Mouse (Mus musculus): ENCODE data around the gene Olfr299.

The Olfr299 gene

DNA sequence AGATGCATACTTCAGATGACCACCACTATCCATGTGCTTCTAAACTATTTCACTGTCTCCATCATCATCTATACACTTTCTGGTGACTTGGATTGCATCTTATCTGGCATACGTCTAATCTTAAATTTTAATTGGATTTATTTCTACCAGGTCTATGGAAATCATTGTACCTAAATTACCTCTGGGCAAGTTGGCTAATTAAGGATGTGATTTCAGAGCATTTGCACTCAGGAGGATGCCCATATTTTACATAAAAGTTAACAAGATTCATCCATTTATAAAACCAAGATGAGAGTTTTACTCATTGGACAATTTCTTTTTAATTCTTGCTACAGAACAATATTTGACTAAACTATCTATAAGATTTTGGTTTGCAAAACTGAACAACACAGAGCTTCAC lies at the start of gene Olfr299:
Gene Olfr299, plus strand, starts transcription at position 301 of the 400 bp plus-strand sequence.
- no peak for DNase-seq (ENCODE audit: low spot score in 2 of 2)

DNA sequence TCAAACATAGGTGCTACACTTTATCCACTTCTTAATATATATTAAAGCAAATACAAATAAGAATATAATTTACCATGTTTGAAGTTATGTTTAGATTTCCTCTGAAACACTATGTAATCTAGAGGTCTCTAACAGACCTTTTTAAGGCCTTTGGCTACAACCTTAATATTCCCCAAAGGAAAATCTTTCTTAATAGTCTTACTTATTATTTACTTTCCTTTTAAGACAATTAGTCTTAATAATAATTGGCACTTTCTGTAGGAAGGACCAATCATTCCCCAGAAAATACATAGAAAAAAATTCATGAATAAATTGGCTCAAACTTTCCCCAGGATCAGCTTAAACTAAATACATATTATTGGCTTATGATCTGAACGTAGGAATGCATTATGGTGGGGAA lies 32.7 kb downstream of the Olfr299 start, which contains the start of gene Olfr298:
Gene Olfr298, minus strand, starts transcription at position 101 of the 400 bp plus-strand sequence.
- DNase-seq (ENCODE audit: low spot score in 2 of 2) = no peak

Data from left cerebral cortex, adult 9 months (tissue).